Mouse (Mus musculus): ENCODE results near the gene Prkca.

DNA sequence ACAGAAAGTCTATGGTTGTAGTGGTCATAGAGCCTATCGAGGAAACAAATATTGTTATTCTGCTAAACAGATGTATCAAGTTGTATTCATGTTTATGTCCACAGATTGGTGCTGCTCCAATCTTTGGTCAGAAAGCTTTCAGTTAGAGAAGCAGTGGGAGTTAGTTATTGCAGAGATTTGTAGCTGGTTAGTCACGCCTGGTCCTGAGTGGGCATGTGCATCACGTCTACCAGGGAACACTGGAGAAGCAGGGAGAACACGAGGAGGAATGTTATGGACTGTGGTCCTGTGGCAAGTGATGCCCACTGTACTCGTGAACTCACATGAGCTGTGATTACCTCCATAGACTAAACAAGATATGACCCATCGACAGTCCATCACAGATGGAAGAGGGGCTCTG is 153.4 kb downstream of the Prkca start:
- TF ChIP-seq CTCF (IDR thresholded peaks at IDR 0.05; ENCODE audit: borderline replicate concordance, insufficient read depth, low read length) (no peak), POLR2A (IDR thresholded peaks at IDR 0.05; ENCODE audit: low read depth, low read length) (no peak)
